ENCODE assay signal across 20 mouse cellular contexts in the genomic region with DNA sequence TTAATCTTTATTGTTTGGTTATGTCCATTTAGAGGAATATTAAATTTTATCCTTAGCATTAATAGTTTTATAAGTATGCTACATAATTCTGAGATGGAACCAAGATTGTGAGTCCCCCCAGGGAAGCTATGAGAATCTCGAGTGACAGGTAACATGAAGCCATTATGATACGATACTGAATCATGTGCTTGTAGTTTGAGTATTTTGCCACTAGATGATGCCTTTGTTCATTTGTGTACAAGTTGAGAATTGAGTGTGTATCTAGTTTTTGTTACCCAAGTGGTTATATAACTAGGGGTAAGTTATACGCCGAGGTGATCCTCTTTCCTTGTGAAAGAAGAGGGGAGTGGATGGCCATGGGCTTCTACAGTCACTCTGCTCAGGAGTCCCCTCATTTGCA. TPM values are rescaled to one million over a fixed set of nuclear protein-coding genes. Genes with fewer than 3 reads are reported as not detected.
DNase-seq lines count a peak whose midpoint lies in the region; ATAC-seq and TF ChIP-seq lines count a peak whose summit lies in the region.
"Had no signal": no experiment of that assay in that cellular context is flagged by ENCODE, and none has a peak within 500 bp of the region (broad histone marks: within the 10 kb centered on the region; RNA-seq: fewer than 3 reads in every experiment).

No protein-coding gene starts in this region.

- ATAC-seq in frontal cortex, adult (ENCODE audit: low TSS enrichment) = peak; percentile 17; the same call in 1 of the 2 replicates
- ATAC-seq in lung, postnatal 0 days = no peak
- no peak for ATAC-seq in liver, postnatal 0 days
- ATAC-seq: forebrain, embryonic 13.5 days; midbrain, embryonic 16.5 days had no signal

- no peaks in the 10 kb centered on the region for H3K4me1 ChIP-seq in lung, postnatal 0 days (ENCODE audit: insufficient read depth, low read depth, low read length)
- H3K4me1 ChIP-seq in CH12.LX (ENCODE audit: control insufficient read depth in 1 of 2, insufficient read depth in 2 of 2) = no peaks in the 10 kb centered on the region
- H3K4me1 ChIP-seq in liver, postnatal 0 days (ENCODE audit: insufficient read depth) = no peaks in the 10 kb centered on the region
- H3K4me1 ChIP-seq: forebrain, embryonic 13.5 days; limb, embryonic 13.5 days had no signal

- H3K36me3 ChIP-seq in lung, postnatal 0 days (ENCODE audit: insufficient read depth, low read length) = no peaks in the 10 kb centered on the region
- peaks cover 27 to 90% of the 10 kb centered on the region in 2 experiments for H3K36me3 ChIP-seq in CH12.LX (replicated peaks in 1 of 2; ENCODE audit: control insufficient read depth in 1 of 2, insufficient read depth in 1 of 2, low read length in 1 of 2)
- 0 out of 2 replicates have a peak, but pooled peaks cover 6% of the 10 kb centered on the region for H3K36me3 ChIP-seq in liver, postnatal 0 days (replicated peaks; ENCODE audit: insufficient read depth, low read length)

- H3K27me3 ChIP-seq in lung, postnatal 0 days (replicated peaks; ENCODE audit: insufficient read depth, low read length) = no peaks in the 10 kb centered on the region
- H3K27me3 ChIP-seq in CH12.LX (replicated peaks) = no peaks in the 10 kb centered on the region
- H3K27me3 ChIP-seq in liver, postnatal 0 days (ENCODE audit: insufficient read depth, low read length) = no peaks in the 10 kb centered on the region
- H3K27me3 ChIP-seq: forebrain, embryonic 13.5 days; limb, embryonic 13.5 days; liver, embryonic 13.5 days had no signal

- H3K9me3 ChIP-seq in lung, postnatal 0 days (ENCODE audit: low read length) = no peaks in the 10 kb centered on the region
- no peaks in the 10 kb centered on the region for H3K9me3 ChIP-seq in CH12.LX (replicated peaks; ENCODE audit: low read length)
- no peaks in the 10 kb centered on the region for H3K9me3 ChIP-seq in liver, postnatal 0 days (ENCODE audit: low read length)
- H3K9me3 ChIP-seq: forebrain, embryonic 13.5 days; limb, embryonic 13.5 days; liver, embryonic 13.5 days had no signal

- peak; percentile 1 for TF ChIP-seq RAD21 in CH12.LX (IDR thresholded peaks at IDR 0.05; ENCODE audit: low read depth, low read length)

- no peak for TF ChIP-seq EP300 in lung, postnatal 0 days (IDR thresholded peaks at IDR 0.05)
- TF ChIP-seq EP300 in CH12.LX (IDR thresholded peaks at IDR 0.05; ENCODE audit: low read length) = no peak
- no peak for TF ChIP-seq EP300 in liver, postnatal 0 days (IDR thresholded peaks at IDR 0.05; ENCODE audit: low read depth)

- H3K27ac ChIP-seq in lung, postnatal 0 days (ENCODE audit: low read length) = no peak overlapping the region
- no peak overlapping the region for H3K27ac ChIP-seq in CH12.LX (ENCODE audit: insufficient read depth, low read depth)
- no peak overlapping the region for H3K27ac ChIP-seq in liver, postnatal 0 days (ENCODE audit: low read depth)
- H3K27ac ChIP-seq: forebrain, embryonic 13.5 days; heart, adult 2 months; limb, embryonic 13.5 days; liver, embryonic 13.5 days had no signal

- dilution Hi-C loops in CH12.LX (cut with MboI; ENCODE audit: extremely low pct_ligation_motif_present, extremely low pct_unique_long_range_greater_than_20kb, low sequenced_read_pairs) = no loop called here

- no peaks in the 10 kb centered on the region for H3K79me2 ChIP-seq in CH12.LX (replicated peaks; ENCODE audit: control insufficient read depth, extremely low read depth, insufficient read depth, poor library complexity, severe bottlenecking)

- peak; percentile 39 for TF ChIP-seq CTCF in lung, postnatal 0 days (IDR thresholded peaks at IDR 0.05)
- TF ChIP-seq CTCF in CH12.LX (conservative IDR thresholded peaks at IDR 0.05 in 1 of 2, IDR thresholded peaks at IDR 0.05 in 1 of 2; ENCODE audit: low read depth in 2 of 2, low read length in 2 of 2) = 0 out of 4 replicates have a peak, but pooled peaks of 1 of the 2 experiments have one; percentile 13
- TF ChIP-seq CTCF in liver, postnatal 0 days (IDR thresholded peaks at IDR 0.05; ENCODE audit: low read depth) = no peak

- TF ChIP-seq POLR2A in CH12.LX (IDR thresholded peaks at IDR 0.05; ENCODE audit: low read depth, low read length) = no peak

- 75% methylated on average over 4 of the region's 4 CpGs for WGBS in lung, postnatal 0 days
- 77% methylated on average over 4 of the region's 4 CpGs for WGBS in liver, postnatal 0 days (ENCODE audit: insufficient replicate concordance)

- in situ Hi-C loops in CH12.LX (cut with MboI; ENCODE audit: low pct_ligation_motif_present, low pct_unique_long_range_greater_than_20kb, low sequenced_read_pairs) = loop anchor here (25.0 kb wide), 1 partner anchor 627 kb away; no protein-coding TSS in a partner anchor

- H3K4me2 ChIP-seq in lung, postnatal 0 days (replicated peaks; ENCODE audit: low read depth, low read length) = no peak overlapping the region
- H3K4me2 ChIP-seq in CH12.LX (ENCODE audit: insufficient read depth, low read depth, poor library complexity, severe bottlenecking) = no peak overlapping the region
- H3K4me2 ChIP-seq in liver, postnatal 0 days (ENCODE audit: low read depth, low read length) = no peak overlapping the region
- H3K4me2 ChIP-seq: forebrain, embryonic 13.5 days; limb, embryonic 13.5 days; liver, embryonic 13.5 days had no signal

- H3K9ac ChIP-seq in lung, postnatal 0 days (replicated peaks; ENCODE audit: low read depth) = no peak overlapping the region
- H3K9ac ChIP-seq in CH12.LX (ENCODE audit: insufficient read depth, low read depth) = no peak overlapping the region
- H3K9ac ChIP-seq in liver, postnatal 0 days (replicated peaks) = no peak overlapping the region
- H3K9ac ChIP-seq: forebrain, embryonic 13.5 days; limb, embryonic 13.5 days; liver, embryonic 13.5 days had no signal

- no peak overlapping the region for H3K4me3 ChIP-seq in lung, postnatal 0 days (ENCODE audit: low read depth, low read length)
- no peak overlapping the region for H3K4me3 ChIP-seq in CH12.LX (replicated peaks in 1 of 3; ENCODE audit: low read depth in 2 of 3, low read length in 2 of 3, poor library complexity in 1 of 3)
- no peak overlapping the region for H3K4me3 ChIP-seq in liver, postnatal 0 days (ENCODE audit: low read depth, low read length)
- H3K4me3 ChIP-seq: forebrain, embryonic 13.5 days; heart, adult 2 months; limb, embryonic 13.5 days; liver, embryonic 13.5 days had no signal

- no peak for DNase-seq in frontal cortex, postnatal 10 days (ENCODE audit: low spot score in 2 of 2)
- DNase-seq in lung, postnatal 0 days (ENCODE audit: low spot score) = no peak
- no peak for DNase-seq in lung, postnatal 36 days
- DNase-seq in CH12.LX (ENCODE audit: extremely low read depth) (no peak), MN1 (ENCODE audit: low spot score) (no peak)
- peak; percentile 41 for DNase-seq in naive thymus-derived CD4-positive, alpha-beta T cell, adult 2 months (ENCODE audit: low read depth)
- DNase-seq in liver, postnatal 0 days = no peak
- DNase-seq: adrenal gland, postnatal 25 days; cerebellum, adult 18-20 months; cerebellum, postnatal 36 days; gastrocnemius, postnatal 25 days; heart, adult 2 months; kidney, adult 9 months; kidney, postnatal 4 days; liver, embryonic 13.5 days; thymus, postnatal 4 days had no signal

TF ChIP-seq in CH12.LX, 34 proteins besides CTCF, POLR2A, EP300 and RAD21:
- no peak for TF ChIP-seq IRF4 (IDR thresholded peaks at IDR 0.05; ENCODE audit: low read depth, low read length)
- TF ChIP-seq ZKSCAN1 (IDR thresholded peaks at IDR 0.05; ENCODE audit: borderline replicate concordance, low read depth, low read length) = no peak
- no peak for TF ChIP-seq JUN (IDR thresholded peaks at IDR 0.05; ENCODE audit: insufficient read depth, low read depth, low read length)
- TF ChIP-seq ZMIZ1 (IDR thresholded peaks at IDR 0.05; ENCODE audit: low read depth, low read length) = no peak

RNA-seq across cellular contexts. Expression of gene Melk, which starts 9.8 kb away (rescaled TPM):
- 1.6 and 3.2 TPM in 2 replicates for polyA plus RNA-seq in lung, postnatal 0 days (2015; fragmentation: Nextera tagmentation; extraction: Ambion mirVana)
- total RNA-seq in CH12.LX (2012; rRNA removed) = 25.0 and 25.6 TPM in 2 replicates
- total RNA-seq in CH12.LX (2014; rRNA removed) = 44.9 and 48.7 TPM in 2 replicates
- 46.7 and 47.4 TPM in 2 replicates for polyA plus RNA-seq in CH12.LX (2012; ENCODE audit: insufficient read length, low read depth)
- 6.4 and 7.3 TPM in 2 replicates for polyA plus RNA-seq in liver, postnatal 0 days (2015; fragmentation: Nextera tagmentation; extraction: Ambion mirVana)
